In the genomic region with DNA sequence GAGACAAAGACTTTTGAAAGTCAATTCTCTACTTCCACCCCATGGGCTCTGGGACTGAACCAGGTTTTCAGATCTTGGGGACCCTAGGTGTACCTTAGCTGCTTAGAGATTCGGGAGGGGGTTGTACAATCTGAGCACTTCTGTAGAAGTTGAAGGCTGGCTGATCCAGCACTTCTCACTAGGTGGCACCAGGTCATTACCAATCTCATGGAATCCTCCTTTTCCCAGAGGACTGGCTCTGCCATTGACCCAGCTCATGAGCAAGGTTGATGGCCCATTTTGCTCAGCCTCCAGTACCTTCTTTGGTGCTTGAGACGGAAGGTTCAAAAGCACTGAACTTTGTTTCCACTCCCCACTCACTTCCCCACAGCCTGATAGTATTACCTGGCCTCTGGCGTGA, we compare ENCODE assay signal across 15 mouse cellular contexts. TPM values are rescaled to one million over a fixed set of nuclear protein-coding genes. Genes with fewer than 3 reads are reported as not detected.
DNase-seq lines count a peak whose midpoint lies in the region; ATAC-seq and TF ChIP-seq lines count a peak whose summit lies in the region.
"Had no signal": no experiment of that assay in that cellular context is flagged by ENCODE, and none has a peak within 500 bp of the region (broad histone marks: within the 10 kb centered on the region; RNA-seq: fewer than 3 reads in every experiment).

No protein-coding gene starts in this region.

- dilution Hi-C loops in CH12.LX (cut with MboI; ENCODE audit: extremely low pct_ligation_motif_present, extremely low pct_unique_long_range_greater_than_20kb, low sequenced_read_pairs), result no loop called here

- no peaks in the 10 kb centered on the region for H3K9me3 ChIP-seq in intestine, postnatal 0 days (ENCODE audit: control insufficient read depth)
- H3K9me3 ChIP-seq in intestine, embryonic 15.5 days, result no peaks in the 10 kb centered on the region
- H3K9me3 ChIP-seq in CH12.LX (replicated peaks; ENCODE audit: low read length), result peaks cover 2% of the 10 kb centered on the region
- no peaks in the 10 kb centered on the region for H3K9me3 ChIP-seq in ES-E14 (ENCODE audit: control insufficient read depth, insufficient read depth, low read depth, low read length)
- H3K9me3 ChIP-seq in kidney, embryonic 14.5 days (ENCODE audit: control insufficient read depth, low read length), result no peaks in the 10 kb centered on the region
- H3K9me3 ChIP-seq: midbrain, embryonic 12.5 days had no signal

- no peaks in the 10 kb centered on the region for H3K79me2 ChIP-seq in CH12.LX (replicated peaks; ENCODE audit: control insufficient read depth, extremely low read depth, insufficient read depth, poor library complexity, severe bottlenecking)

- H3K27me3 ChIP-seq in intestine, postnatal 0 days (replicated peaks; ENCODE audit: control insufficient read depth, insufficient read depth, low read length), result no peaks in the 10 kb centered on the region
- no peaks in the 10 kb centered on the region for H3K27me3 ChIP-seq in intestine, embryonic 15.5 days (replicated peaks)
- peaks cover 57% of the 10 kb centered on the region for H3K27me3 ChIP-seq in CH12.LX (replicated peaks)
- no peaks in the 10 kb centered on the region for H3K27me3 ChIP-seq in kidney, embryonic 14.5 days (ENCODE audit: control insufficient read depth, insufficient read depth, low read length)
- H3K27me3 ChIP-seq: midbrain, embryonic 12.5 days had no signal

- TF ChIP-seq POLR2A in CH12.LX (IDR thresholded peaks at IDR 0.05; ENCODE audit: low read depth, low read length), result no peak

- no peak overlapping the region for H3K4me2 ChIP-seq in intestine, postnatal 0 days (replicated peaks; ENCODE audit: low read depth)
- H3K4me2 ChIP-seq in intestine, embryonic 15.5 days (replicated peaks), result no peak overlapping the region
- no peak overlapping the region for H3K4me2 ChIP-seq in CH12.LX (ENCODE audit: insufficient read depth, low read depth, poor library complexity, severe bottlenecking)
- H3K4me2 ChIP-seq in kidney, embryonic 14.5 days (replicated peaks; ENCODE audit: low read depth, low read length), result no peak overlapping the region
- H3K4me2 ChIP-seq: midbrain, embryonic 12.5 days had no signal

- H3K36me3 ChIP-seq in intestine, postnatal 0 days (ENCODE audit: control insufficient read depth, insufficient read depth), result no peaks in the 10 kb centered on the region
- H3K36me3 ChIP-seq in intestine, embryonic 15.5 days, result no peaks in the 10 kb centered on the region
- H3K36me3 ChIP-seq in CH12.LX (replicated peaks in 1 of 2; ENCODE audit: control insufficient read depth in 1 of 2, insufficient read depth in 1 of 2, low read length in 1 of 2) (no peaks in the 10 kb centered on the region), ES-E14 (ENCODE audit: control insufficient read depth, insufficient read depth, low read length, poor library complexity, severe bottlenecking) (no peaks in the 10 kb centered on the region)
- H3K36me3 ChIP-seq in kidney, embryonic 14.5 days (ENCODE audit: control insufficient read depth, insufficient read depth, low read length), result no peaks in the 10 kb centered on the region
- H3K36me3 ChIP-seq: midbrain, embryonic 12.5 days had no signal

- H3K4me1 ChIP-seq in intestine, postnatal 0 days (replicated peaks; ENCODE audit: control insufficient read depth, insufficient read depth, low read length), result no peaks in the 10 kb centered on the region
- H3K4me1 ChIP-seq in intestine, embryonic 15.5 days (replicated peaks), result no peaks in the 10 kb centered on the region
- no peaks in the 10 kb centered on the region for H3K4me1 ChIP-seq in CH12.LX (ENCODE audit: control insufficient read depth in 1 of 2, insufficient read depth in 2 of 2)
- no peaks in the 10 kb centered on the region for H3K4me1 ChIP-seq in ES-E14 (ENCODE audit: control insufficient read depth in 2 of 2, insufficient read depth in 2 of 2, low read length in 2 of 2, poor library complexity in 1 of 2)
- H3K4me1 ChIP-seq in kidney, embryonic 14.5 days (ENCODE audit: control insufficient read depth, insufficient read depth, low read length), result no peaks in the 10 kb centered on the region
- H3K4me1 ChIP-seq: midbrain, embryonic 12.5 days had no signal

- in situ Hi-C loops in CH12.LX (cut with MboI; ENCODE audit: low pct_ligation_motif_present, low pct_unique_long_range_greater_than_20kb, low sequenced_read_pairs), result no loop called here
- in situ Hi-C loops in ES-E14 (cut with MboI; ENCODE audit: low sequenced_read_pairs in 2 of 2, unreplicated experiment in 2 of 2), result no loop called here

- WGBS in intestine, postnatal 0 days, result 62% methylated on average over 3 of the region's 3 CpGs
- 65% methylated on average over 3 of the region's 3 CpGs for WGBS in intestine, embryonic 15.5 days
- 43% methylated on average over 3 of the region's 3 CpGs for WGBS in kidney, embryonic 14.5 days

- peak; percentile 26 for TF ChIP-seq RAD21 in CH12.LX (IDR thresholded peaks at IDR 0.05; ENCODE audit: low read depth, low read length)

- H3K27ac ChIP-seq in intestine, postnatal 0 days (ENCODE audit: low read depth, low read length), result no peak overlapping the region
- H3K27ac ChIP-seq in intestine, embryonic 15.5 days, result no peak overlapping the region
- H3K27ac ChIP-seq in CH12.LX (ENCODE audit: insufficient read depth, low read depth) (no peak overlapping the region), ES-E14 (ENCODE audit: insufficient read depth, low read depth, low read length, poor library complexity, severe bottlenecking) (no peak overlapping the region)
- no peak overlapping the region for H3K27ac ChIP-seq in kidney, embryonic 14.5 days (ENCODE audit: low read depth, low read length)
- H3K27ac ChIP-seq: midbrain, embryonic 12.5 days had no signal

- TF ChIP-seq EP300 in CH12.LX (IDR thresholded peaks at IDR 0.05; ENCODE audit: low read length), result no peak

- no peak overlapping the region for H3K9ac ChIP-seq in intestine, postnatal 0 days (ENCODE audit: low read depth, low read length)
- no peak overlapping the region for H3K9ac ChIP-seq in intestine, embryonic 15.5 days
- H3K9ac ChIP-seq in CH12.LX (ENCODE audit: insufficient read depth, low read depth), result no peak overlapping the region
- no peak overlapping the region for H3K9ac ChIP-seq in ES-E14 (ENCODE audit: insufficient read depth, low read depth, low read length, poor library complexity, severe bottlenecking)
- H3K9ac ChIP-seq in kidney, embryonic 14.5 days (ENCODE audit: low read depth, low read length), result no peak overlapping the region
- H3K9ac ChIP-seq: midbrain, embryonic 12.5 days had no signal

- DNase-seq in CH12.LX (ENCODE audit: extremely low read depth) (no peak), ES-E14 (ENCODE audit: low read depth, low spot score) (no peak)
- no peak for DNase-seq in adrenal gland, adult 8-10 months

- TF ChIP-seq CTCF in intestine, postnatal 0 days (IDR thresholded peaks at IDR 0.05; ENCODE audit: low read depth), result peak; percentile 70
- TF ChIP-seq CTCF in CH12.LX (conservative IDR thresholded peaks at IDR 0.05 in 1 of 2, IDR thresholded peaks at IDR 0.05 in 1 of 2; ENCODE audit: low read depth in 2 of 2, low read length in 2 of 2), result peak in 1 of 2 experiments; percentile 29; a peak in 2 of 4 replicates

- H3K4me3 ChIP-seq in intestine, postnatal 0 days (ENCODE audit: low read depth, low read length), result no peak overlapping the region
- no peak overlapping the region for H3K4me3 ChIP-seq in intestine, embryonic 15.5 days (replicated peaks)
- H3K4me3 ChIP-seq in CH12.LX (replicated peaks in 1 of 3; ENCODE audit: low read depth in 2 of 3, low read length in 2 of 3, poor library complexity in 1 of 3) (no peak overlapping the region), ES-E14 (ENCODE audit: insufficient read depth in 1 of 2, low read depth in 1 of 2, low read length in 2 of 2, poor library complexity in 1 of 2, severe bottlenecking in 1 of 2) (no peak overlapping the region)
- H3K4me3 ChIP-seq in kidney, embryonic 14.5 days (ENCODE audit: low read length), result no peak overlapping the region
- H3K4me3 ChIP-seq: midbrain, embryonic 12.5 days had no signal

- ATAC-seq in intestine, postnatal 0 days, result no peak
- ATAC-seq in intestine, embryonic 15.5 days, result no peak
- peak; percentile 64 for ATAC-seq in kidney, embryonic 14.5 days (ENCODE audit: low FRiP score, low TSS enrichment)
- no peak for ATAC-seq in megakaryocyte, adult 5-6 weeks (ENCODE audit: poor library complexity, severe bottlenecking)

TF ChIP-seq in ES-E14, 5 proteins besides CTCF, POLR2A, EP300 and RAD21 (continues in another document):
- no peak for TF ChIP-seq MAFK (IDR thresholded peaks at IDR 0.05; ENCODE audit: insufficient read depth, low read depth, low read length)

RNA-seq across cellular contexts. Expression of a gene that starts 18.1 kb away (rescaled TPM):
- polyA plus RNA-seq in intestine, postnatal 0 days (2015; fragmentation: Nextera tagmentation; extraction: Ambion mirVana), result not detected in 2 replicates
- polyA plus RNA-seq in intestine, embryonic 15.5 days (2015; fragmentation: Nextera tagmentation; extraction: Ambion mirVana), result not detected in 2 replicates
- total RNA-seq in CH12.LX (2012; rRNA removed) (not detected in 2 replicates), CH12.LX (2014; rRNA removed) (not detected in 2 replicates), ES-E14 (2012; rRNA removed) (not detected in 2 replicates)
- not detected in 2 replicates for polyA plus RNA-seq in CH12.LX (2012; ENCODE audit: insufficient read length, low read depth)
- polyA plus RNA-seq in kidney, embryonic 14.5 days (2014; fragmentation: Nextera tagmentation; extraction: Ambion mirVana), result not detected in 2 replicates
- total RNA-seq in megakaryocyte, adult 5-6 weeks (2015), result not detected in 2 replicates
- not detected in 2 replicates for total RNA-seq in megakaryocyte, adult 5-6 weeks (2017)
- total RNA-seq in adrenal gland, adult 8-10 months (2022), result not detected
- polyA plus RNA-seq: embryonic facial prominence, embryonic 14.5 days; frontal cortex, adult 2 months; heart, embryonic 14.5 days; intestine, embryonic 14.5 days; liver, embryonic 16.5 days; midbrain, embryonic 12.5 days; neural tube, embryonic 14.5 days had no signal

RNA-seq across cellular contexts. Expression of a gene that starts 22.1 kb away (rescaled TPM):
- polyA plus RNA-seq in intestine, postnatal 0 days (2015; fragmentation: Nextera tagmentation; extraction: Ambion mirVana), result 3.7 and 4.0 TPM in 2 replicates
- polyA plus RNA-seq in intestine, embryonic 15.5 days (2015; fragmentation: Nextera tagmentation; extraction: Ambion mirVana), result 1.2 and 2.1 TPM in 2 replicates
- total RNA-seq in CH12.LX (2012; rRNA removed) (not detected in 2 replicates), CH12.LX (2014; rRNA removed) (not detected in 2 replicates), ES-E14 (2012; rRNA removed) (0.58 and 1.2 TPM in 2 replicates)
- not detected in 2 replicates for polyA plus RNA-seq in CH12.LX (2012; ENCODE audit: insufficient read length, low read depth)
- polyA plus RNA-seq in kidney, embryonic 14.5 days (2014; fragmentation: Nextera tagmentation; extraction: Ambion mirVana), result 2.9 and 3.6 TPM in 2 replicates
- total RNA-seq in megakaryocyte, adult 5-6 weeks (2015), result not detected in 2 replicates
- total RNA-seq in megakaryocyte, adult 5-6 weeks (2017), result not detected in 2 replicates
- total RNA-seq in adrenal gland, adult 8-10 months (2022), result 1 to 10 TPM; 5.8 to 7.5 (median 6.2) TPM

RNA-seq across cellular contexts. Expression of a gene that starts 48.2 kb away (rescaled TPM):
- 48.8 and 59.0 TPM in 2 replicates for polyA plus RNA-seq in intestine, postnatal 0 days (2015; fragmentation: Nextera tagmentation; extraction: Ambion mirVana)
- polyA plus RNA-seq in intestine, embryonic 15.5 days (2015; fragmentation: Nextera tagmentation; extraction: Ambion mirVana), result 12.4 and 13.2 TPM in 2 replicates
- not detected in 2 replicates for total RNA-seq in CH12.LX (2012; rRNA removed)
- total RNA-seq in CH12.LX (2014; rRNA removed), result not detected in 2 replicates
- polyA plus RNA-seq in CH12.LX (2012; ENCODE audit: insufficient read length, low read depth), result not detected in 2 replicates
- not detected in 2 replicates for total RNA-seq in ES-E14 (2012; rRNA removed)
- 0.96 and 1.6 TPM in 2 replicates for polyA plus RNA-seq in kidney, embryonic 14.5 days (2014; fragmentation: Nextera tagmentation; extraction: Ambion mirVana)
- not detected in 2 replicates for total RNA-seq in megakaryocyte, adult 5-6 weeks (2015)
- total RNA-seq in megakaryocyte, adult 5-6 weeks (2017), result not detected in 2 replicates
- not detected for total RNA-seq in adrenal gland, adult 8-10 months (2022)
- polyA plus RNA-seq: frontal cortex, adult 2 months; heart, embryonic 14.5 days; midbrain, embryonic 12.5 days; neural tube, embryonic 14.5 days; thymus, postnatal 0 days had no signal
